Mouse (Mus musculus) erythroblast, embryonic 14.5 days (primary cell): Measurements from ENCODE around the gene Vps53.

Experiments
- GATA1 ChIP-seq: IDR thresholded peaks from 2 replicates; pipeline ENCODE4 v1.6.1; 2012; ENCODE audit warnings: low read length, inconsistent platforms, mixed read lengths
- TAL1 ChIP-seq: IDR thresholded peaks from 3 replicates; pipeline ENCODE4 v1.6.1; 2012; ENCODE audit warnings: low read length, inconsistent platforms, mixed read lengths

DNA sequence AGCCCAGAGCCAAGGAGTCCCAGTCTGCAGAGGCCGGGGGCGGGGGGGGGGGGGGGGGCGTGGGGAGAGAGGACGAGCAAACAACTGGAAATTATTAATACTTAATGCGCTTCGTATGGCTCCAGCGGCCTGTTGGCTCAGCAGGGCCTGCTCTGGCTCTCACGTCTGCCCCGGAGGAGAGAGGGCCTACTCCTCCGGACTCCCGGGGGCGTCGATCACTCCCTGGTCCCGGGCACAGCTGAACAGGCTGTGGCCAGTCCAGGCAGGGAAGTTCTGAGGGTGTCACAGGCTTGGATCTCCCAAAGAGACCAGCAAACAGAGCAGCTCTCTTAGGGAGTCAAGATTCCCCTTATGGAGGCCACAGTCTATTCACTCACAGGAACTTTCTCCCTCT lies 151.4 kb downstream of the Vps53 start:
- TF ChIP-seq TAL1 = no peak
- no peak for TF ChIP-seq GATA1
